Mouse (Mus musculus) limb, embryonic 12.5 days (tissue): ENCODE measurements at regions not wholly inside any gene's neighbourhood (a gene's known extent, or its start where the extent isn't known, plus 50 kb on each side); places are given as distances from the start of the nearest gene placed in this dataset.
"Not testable (repeated sequence)": the region's sequence is repeated elsewhere in the genome, so short reads cannot be mapped to it uniquely, and the experiment has no call there.

Experiments
- ATAC-seq: fragments of 200-750 bp; cut with Nextera tagmentation; 2 replicates; pipeline ENCODE4 v1.8.0; 2017; ENCODE audit warnings: low read depth, moderate TSS enrichment; ENCODE audit not compliant: insufficient number of reproducible peaks, insufficient read depth, low FRiP score, low TSS enrichment
- H3K27ac ChIP-seq: fragments of 300-500 bp; sonication (generic); 2 replicates; pipeline ENCODE4 v1.5.1; 2016; ENCODE audit warnings: mild to moderate bottlenecking, moderate library complexity
- H3K27me3 ChIP-seq: fragments of 300-500 bp; sonication (generic); 2 replicates; pipeline ENCODE4 v1.6.1; 2016; ENCODE audit warnings: mild to moderate bottlenecking, moderate library complexity
- H3K36me3 ChIP-seq: fragments of 300-500 bp; sonication (generic); 2 replicates; pipeline ENCODE4 v1.6.1; 2016; ENCODE audit warnings: mild to moderate bottlenecking, moderate library complexity
- H3K4me1 ChIP-seq: fragments of 300-500 bp; sonication (generic); replicated peaks from 2 replicates; pipeline ENCODE4 v1.6.1; 2016
- H3K4me2 ChIP-seq: fragments of 300-500 bp; sonication (generic); 2 replicates; pipeline ENCODE4 v1.6.1; 2016; ENCODE audit warnings: mild to moderate bottlenecking, moderate library complexity
- H3K4me3 ChIP-seq: fragments of 300-500 bp; sonication (generic); replicated peaks from 2 replicates; pipeline ENCODE4 v1.5.1; 2016; ENCODE audit warnings: mild to moderate bottlenecking
- H3K9ac ChIP-seq: fragments of 300-500 bp; sonication (generic); replicated peaks from 2 replicates; pipeline ENCODE4 v1.6.1; 2016; ENCODE audit warnings: mild to moderate bottlenecking, moderate library complexity
- H3K9me3 ChIP-seq: fragments of 300-500 bp; sonication (generic); 2 replicates; pipeline ENCODE4 v1.6.1; 2016; ENCODE audit warnings: mild to moderate bottlenecking, moderate library complexity
- WGBS: fragments of 180-500 bp; shearing (Covaris S2); methylation state at CpG from one replicate; pipeline ENCODE4 v1.1.7; 2016; 5-methylcytosine and 5-hydroxymethylcytosine counted together

- Histone ChIP-seq H3K27me3 (no peaks in the 10 kb centered on the region), H3K36me3 (no peaks in the 10 kb centered on the region), H3K4me1 (peaks cover 32% of the 10 kb centered on the region), H3K27ac (no peak overlapping the region), H3K4me2 (no peak overlapping the region), H3K9ac (no peak overlapping the region), H3K4me3 (no peak overlapping the region), H3K9me3 (no peaks in the 10 kb centered on the region)
- no peak for ATAC-seq
Observed at GRCm38 (mm10) chr5:118481794-118482049, 78.8 kb upstream of the Med13l start.

- H3K27ac ChIP-seq, result no peak overlapping the region
- H3K9me3 ChIP-seq, result no peaks in the 10 kb centered on the region
- no peak overlapping the region for H3K4me3 ChIP-seq
- WGBS, result 46% methylated on average over 7 of the region's 7 CpGs
- H3K4me2 ChIP-seq, result 0 out of 2 replicates have a peak overlapping the region, but pooled peaks have one; percentile 23
- no peaks in the 10 kb centered on the region for H3K27me3 ChIP-seq
- ATAC-seq, result no peak
- no peak overlapping the region for H3K9ac ChIP-seq
- H3K36me3 ChIP-seq, result no peaks in the 10 kb centered on the region
- H3K4me1 ChIP-seq, result peaks cover 25% of the 10 kb centered on the region
Observed at GRCm38 (mm10) chr5:118482598-118482997, 77.9 kb upstream of the Med13l start.

GRCm38 (mm10) chr5:118483001-118483400 lies 77.5 kb upstream of the Med13l start:
- Histone ChIP-seq H3K4me3 (no peak overlapping the region), H3K4me2 (peak overlapping the region; percentile 23; the same call in 1 of the 2 replicates), H3K27me3 (no peaks in the 10 kb centered on the region), H3K9me3 (no peaks in the 10 kb centered on the region), H3K36me3 (no peaks in the 10 kb centered on the region), H3K4me1 (peaks cover 21% of the 10 kb centered on the region), H3K27ac (no peak overlapping the region), H3K9ac (no peak overlapping the region)
- no peak for ATAC-seq
- 11% methylated on average over 7 of the region's 7 CpGs for WGBS

- Histone ChIP-seq H3K4me1 (peaks cover 16% of the 10 kb centered on the region), H3K4me3 (no peak overlapping the region), H3K27me3 (no peaks in the 10 kb centered on the region), H3K9me3 (no peaks in the 10 kb centered on the region), H3K36me3 (no peaks in the 10 kb centered on the region), H3K9ac (no peak overlapping the region), H3K27ac (no peak overlapping the region), H3K4me2 (peak overlapping the region; percentile 23; the same call in 1 of the 2 replicates)
- ATAC-seq, result no peak
- WGBS, result 12% methylated on average over 8 of the region's 8 CpGs
Observed at GRCm38 (mm10) chr5:118483532-118483931, 76.9 kb upstream of the Med13l start.

- Histone ChIP-seq H3K27ac (no peak overlapping the region), H3K4me3 (no peak overlapping the region), H3K36me3 (no peaks in the 10 kb centered on the region), H3K9ac (no peak overlapping the region), H3K4me2 (no peak overlapping the region), H3K9me3 (peaks cover under 1% of the 10 kb centered on the region; the same call in 1 of the 2 replicates), H3K4me1 (peaks cover 15% of the 10 kb centered on the region), H3K27me3 (no peaks in the 10 kb centered on the region)
- no peak for ATAC-seq
- 96% methylated on average over 8 of the region's 8 CpGs for WGBS
Observed at GRCm38 (mm10) chr5:118485191-118485590, 75.3 kb upstream of the Med13l start.

- H3K4me1 ChIP-seq, result peaks cover 12% of the 10 kb centered on the region
- WGBS, result 92% methylated on average over 2 of the region's 2 CpGs
- ATAC-seq, result not testable (repeated sequence)
Observed at GRCm38 (mm10) chr5:118492522-118492921, 68.0 kb upstream of the Med13l start.

GRCm38 (mm10) chr5:118494649-118495477 lies 65.6 kb upstream of the Med13l start:
- Histone ChIP-seq H3K9ac (no peak overlapping the region), H3K9me3 (peaks cover 2% of the 10 kb centered on the region; the same call in 1 of the 2 replicates), H3K27me3 (no peaks in the 10 kb centered on the region), H3K36me3 (no peaks in the 10 kb centered on the region), H3K27ac (no peak overlapping the region), H3K4me1 (peaks cover 12% of the 10 kb centered on the region), H3K4me3 (no peak overlapping the region), H3K4me2 (no peak overlapping the region)
- WGBS, result 69% methylated on average over 7 of the region's 7 CpGs
- no peak for ATAC-seq

More at GRCm38 (mm10) chr5:118492522-118492921, 68.0 kb upstream of the Med13l start:
- H3K27ac ChIP-seq, H3K27me3 ChIP-seq, H3K9me3 ChIP-seq, H3K4me2 ChIP-seq, H3K4me3 ChIP-seq, H3K9ac ChIP-seq, H3K36me3 ChIP-seq: not testable (repeated sequence)

GRCm38 (mm10) chr5:118495478-118495760 lies 65.1 kb upstream of the Med13l start:
- Histone ChIP-seq H3K4me3 (no peak overlapping the region), H3K9ac (no peak overlapping the region), H3K36me3 (no peaks in the 10 kb centered on the region), H3K4me2 (no peak overlapping the region), H3K9me3 (no peaks in the 10 kb centered on the region), H3K27me3 (no peaks in the 10 kb centered on the region), H3K4me1 (peaks cover 12% of the 10 kb centered on the region), H3K27ac (no peak overlapping the region)
- 78% methylated on average over 2 of the region's 2 CpGs for WGBS
- ATAC-seq, result no peak

GRCm38 (mm10) chr5:118501624-118502023 lies 58.9 kb upstream of the Med13l start:
- WGBS, result 77% methylated on average over 5 of the region's 5 CpGs

GRCm38 (mm10) chr5:118502991-118503390 lies 57.5 kb upstream of the Med13l start:
- WGBS, result 61% methylated on average over 15 of the region's 15 CpGs
- ATAC-seq, result no peak
- H3K9ac ChIP-seq, result no peak overlapping the region
- no peak overlapping the region for H3K4me3 ChIP-seq
- H3K9me3 ChIP-seq, result no peaks in the 10 kb centered on the region
- H3K4me1 ChIP-seq, result peaks cover 26% of the 10 kb centered on the region
- H3K27me3 ChIP-seq, result no peaks in the 10 kb centered on the region
- H3K27ac ChIP-seq, result no peak overlapping the region
- H3K4me2 ChIP-seq, result no peak overlapping the region
- H3K36me3 ChIP-seq, result no peaks in the 10 kb centered on the region

More at GRCm38 (mm10) chr5:118501624-118502023, 58.9 kb upstream of the Med13l start:
- no peak overlapping the region for H3K9ac ChIP-seq
- H3K27ac ChIP-seq, result no peak overlapping the region
- H3K9me3 ChIP-seq, result no peaks in the 10 kb centered on the region
- peaks cover 26% of the 10 kb centered on the region for H3K4me1 ChIP-seq
- no peaks in the 10 kb centered on the region for H3K36me3 ChIP-seq
- H3K27me3 ChIP-seq, result no peaks in the 10 kb centered on the region
- no peak overlapping the region for H3K4me3 ChIP-seq
- ATAC-seq, result no peak
- H3K4me2 ChIP-seq, result no peak overlapping the region

GRCm38 (mm10) chr5:118504170-118504569 lies 56.3 kb upstream of the Med13l start:
- ATAC-seq, result no peak
- no peak overlapping the region for H3K9ac ChIP-seq
- 92% methylated on average over 10 of the region's 10 CpGs for WGBS

GRCm38 (mm10) chr5:118504926-118505325 lies 55.6 kb upstream of the Med13l start:
- ATAC-seq, result no peak
- no peak overlapping the region for H3K9ac ChIP-seq
- WGBS, result 24% methylated on average over 7 of the region's 7 CpGs
- H3K27ac ChIP-seq, result no peak overlapping the region
- no peak overlapping the region for H3K4me3 ChIP-seq
- H3K4me2 ChIP-seq, result no peak overlapping the region
- no peaks in the 10 kb centered on the region for H3K36me3 ChIP-seq
- H3K4me1 ChIP-seq, result peaks cover 26% of the 10 kb centered on the region
- H3K27me3 ChIP-seq, result no peaks in the 10 kb centered on the region
- H3K9me3 ChIP-seq, result no peaks in the 10 kb centered on the region

More at GRCm38 (mm10) chr5:118504170-118504569, 56.3 kb upstream of the Med13l start:
- Histone ChIP-seq H3K4me1 (peaks cover 26% of the 10 kb centered on the region), H3K27ac (no peak overlapping the region), H3K27me3 (no peaks in the 10 kb centered on the region), H3K9me3 (no peaks in the 10 kb centered on the region), H3K36me3 (no peaks in the 10 kb centered on the region), H3K4me2 (no peak overlapping the region), H3K4me3 (no peak overlapping the region)
